Mouse (Mus musculus) layer of hippocampus, postnatal 25 days (tissue): ENCODE measurements around the gene Lrch2. TPM values are rescaled to one million over a fixed set of nuclear protein-coding genes. Genes with fewer than 3 reads are reported as not detected.
"Not testable (repeated sequence)": the region's sequence is repeated elsewhere in the genome, so short reads cannot be mapped to it uniquely, and the experiment has no call there.

Experiments used
- DNase-seq, 2 experiments: peaks; one replicate each; pipeline ENCODE4 v3.0.0; 2022; ENCODE audit warnings: mixed read lengths in 2 of 2, low spot score in 1 of 2; ENCODE audit errors: extremely low spot score in 1 of 2
- total RNA-seq, 2 experiments: library from RNA; stranded (reverse); gene quantifications; 2 replicates each; pipeline ENCODE4 v1.2.3; 2021

The Lrch2 gene
- total RNA-seq: 10 to 100 TPM; 23.9 to 30.4 TPM

- DNase-seq: peak; percentile 38 to 40
Observed at GRCm38 (mm10) chrX:147553421-147554201, at the start of gene Lrch2. Gene Lrch2 (minus strand): TSS chrX:147554081.

- DNase-seq: no peak
Observed at GRCm38 (mm10) chrX:147540934-147541870, 12.7 kb downstream of the Lrch2 start.

DNA sequence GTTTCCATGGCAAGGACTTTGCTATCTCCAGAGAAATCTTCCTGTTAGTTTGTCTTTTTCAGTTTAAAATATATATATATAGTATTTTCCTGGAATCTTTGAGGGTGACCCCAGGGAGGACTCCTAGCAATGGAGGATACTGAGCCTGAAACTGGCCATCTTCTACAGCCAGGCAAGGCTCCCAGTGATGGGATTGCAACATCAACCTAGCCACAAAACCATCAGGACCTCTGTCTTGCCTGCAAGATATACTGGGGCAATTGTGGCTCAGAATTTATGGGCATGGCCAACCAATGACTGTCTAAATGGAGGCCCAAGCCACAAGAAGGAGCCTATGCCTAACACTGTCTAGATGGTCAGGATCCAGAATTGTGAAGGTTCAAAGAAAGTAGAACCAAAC is 15.5 kb downstream of the Lrch2 start:
- DNase-seq: no peak

DNA sequence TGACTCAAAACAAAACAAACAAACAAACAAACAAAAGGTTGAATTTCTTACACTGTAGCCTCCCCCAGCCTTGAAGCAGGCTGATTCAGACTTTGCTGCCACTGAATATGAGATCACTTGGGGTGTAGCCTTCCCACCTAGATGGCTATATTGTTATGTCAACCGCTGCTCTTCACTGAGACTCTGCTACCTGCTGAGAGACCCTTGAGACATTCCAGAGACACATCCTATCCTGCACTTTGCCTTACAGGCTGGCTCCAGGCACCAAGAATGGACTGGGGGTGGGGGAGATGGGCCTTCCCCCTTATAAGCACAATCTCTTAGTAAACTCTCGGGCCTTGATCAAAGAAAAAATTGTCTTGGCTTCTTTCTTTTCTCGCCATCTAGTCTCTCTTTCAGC is 16.8 kb downstream of the Lrch2 start:
- not testable (repeated sequence) for DNase-seq

- DNase-seq: no peak
Observed at GRCm38 (mm10) chrX:147535616-147536015, 18.3 kb downstream of the Lrch2 start.

DNA sequence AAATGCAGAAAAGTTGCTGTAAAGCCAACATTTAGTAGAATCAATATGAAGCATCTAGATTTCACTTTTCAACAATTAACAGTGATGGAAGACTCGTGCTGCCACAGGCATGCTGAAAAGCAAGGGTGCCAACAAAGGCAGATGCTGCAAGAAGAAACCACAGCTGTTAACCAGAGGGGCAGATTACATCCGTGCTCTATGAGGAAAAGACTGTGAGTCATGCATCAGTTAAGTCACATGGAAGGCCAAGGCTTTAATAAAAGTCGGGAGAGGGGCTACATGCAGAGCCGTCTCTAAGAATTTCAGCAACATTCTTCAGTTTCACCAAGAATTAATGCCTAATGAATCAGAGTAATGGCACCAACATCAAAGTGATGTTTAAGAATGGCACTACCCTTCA is 22.2 kb downstream of the Lrch2 start:
- DNase-seq: no peak

DNA sequence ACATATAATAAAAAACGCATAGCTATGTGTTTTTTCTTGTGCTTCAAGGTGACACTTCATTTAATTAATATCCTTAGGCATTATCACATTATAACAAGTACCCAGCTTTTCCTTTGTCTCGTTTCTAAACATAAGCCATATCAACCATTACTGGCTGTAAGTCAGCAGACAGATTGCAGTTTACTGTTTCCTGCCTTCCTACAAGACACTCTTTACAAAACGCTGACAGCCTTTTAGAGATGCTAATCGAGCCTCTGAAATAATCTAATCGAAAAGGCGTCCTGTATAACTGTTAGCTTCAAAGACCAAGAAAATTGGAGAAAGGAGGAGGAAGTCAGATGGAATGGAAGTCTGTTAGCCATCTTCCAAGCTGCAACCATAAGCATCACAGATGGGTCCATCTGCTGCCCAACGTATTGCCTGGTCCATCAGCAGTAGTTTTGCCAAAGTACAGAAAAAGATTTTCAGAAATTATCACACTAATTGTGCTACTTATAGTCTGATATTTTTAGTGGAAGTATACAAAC is 26.2 kb downstream of the Lrch2 start:
- peak in 1 of 2 experiments; percentile 4 for DNase-seq

DNA sequence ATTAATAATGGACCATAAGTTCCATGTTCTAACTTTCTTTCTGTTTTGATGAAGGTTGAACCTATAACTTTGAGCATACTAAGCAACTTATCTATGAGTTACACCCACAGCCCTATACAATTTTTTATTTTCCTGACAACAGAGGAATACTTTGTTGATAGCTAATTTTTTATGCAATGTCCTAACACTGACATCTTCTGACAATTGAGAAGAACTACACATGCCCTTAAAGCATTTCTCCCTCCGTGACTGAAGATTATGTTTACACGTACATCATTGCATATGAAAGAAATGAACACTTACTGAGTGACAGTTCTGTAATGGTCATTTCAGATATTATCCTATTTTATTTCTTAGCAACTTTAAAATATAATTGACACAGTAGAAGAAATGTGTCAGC is 64.3 kb downstream of the Lrch2 start:
- no peak for DNase-seq

- DNase-seq: not testable (repeated sequence)
Observed at GRCm38 (mm10) chrX:147453610-147454009, 100.3 kb downstream of the Lrch2 start, which contains the start of gene Vmn1r239-ps. Gene Vmn1r239-ps (minus strand): TSS chrX:147453710.

- no peak for DNase-seq
Observed at GRCm38 (mm10) chrX:147443386-147443785, 110.5 kb downstream of the Lrch2 start.

GRCm38 (mm10) chrX:147435400-147435799 is 118.5 kb downstream of the Lrch2 start:
- no peak for DNase-seq

DNA sequence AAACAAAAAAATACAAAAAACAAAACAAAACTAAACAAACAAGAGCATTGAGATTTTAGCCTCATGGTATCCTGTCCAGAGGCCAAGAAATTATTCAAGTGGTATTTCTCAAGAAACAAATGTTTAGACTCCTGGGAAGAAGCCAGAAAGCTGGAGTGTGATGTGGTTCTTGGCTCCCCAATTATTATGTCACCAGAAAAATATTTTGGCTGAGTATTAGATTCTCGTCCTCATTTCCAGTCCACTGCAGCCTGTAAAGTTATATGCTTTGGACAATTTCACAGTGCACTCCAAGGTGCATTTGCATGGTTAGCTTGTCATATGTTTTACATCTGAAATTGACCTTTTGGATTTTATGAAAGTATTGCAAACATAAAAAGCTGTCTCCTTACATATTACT is 124.1 kb downstream of the Lrch2 start:
- DNase-seq: no peak

DNA sequence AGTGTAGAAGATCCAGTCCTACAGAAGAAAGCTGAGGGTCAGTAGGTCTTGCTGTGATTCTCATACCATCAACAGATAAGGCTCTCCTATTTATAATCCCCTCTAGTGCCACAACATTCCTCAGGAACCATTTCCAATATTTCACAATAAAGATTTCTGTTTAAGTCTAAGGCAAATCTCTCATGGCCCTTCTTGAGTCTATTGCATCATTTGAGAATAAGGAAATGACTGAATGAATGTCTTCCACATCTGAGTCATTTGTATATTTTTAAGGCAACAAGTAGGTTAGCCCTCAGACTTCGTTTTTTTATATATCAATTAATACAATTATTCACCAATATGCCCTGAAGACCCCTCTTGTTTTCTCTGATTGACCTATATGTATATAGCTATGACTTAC is 124.8 kb downstream of the Lrch2 start, which contains the start of gene Il13ra2:
Gene Il13ra2, minus strand, starts transcription at position 64 of the 400 bp plus-strand sequence.
- no peak for DNase-seq

Other genes starting within 250 kb of the Lrch2 start
- gene Il13ra2, start 124.9 kb downstream of the Lrch2 start, total RNA-seq: under 1 TPM; 0.23 to 0.57 TPM
- not detected for gene Vmn1r239-ps, start 100.4 kb downstream of the Lrch2 start, total RNA-seq
- not detected for gene Gm15128, start 211.9 kb upstream of the Lrch2 start, total RNA-seq